Mouse (Mus musculus) macrophage (primary cell): ENCODE measurements around the gene Chrne. TPM values are rescaled to one million over a fixed set of nuclear protein-coding genes. Genes with fewer than 3 reads are reported as not detected.

Source experiments
- H3K27ac ChIP-seq: fragments of 350-480 bp; formaldehyde crosslinking; 2 replicates; pipeline ENCODE4 v1.9.0; 2021
- H3K36me3 ChIP-seq: fragments of 350-480 bp; formaldehyde crosslinking; 2 replicates; pipeline ENCODE4 v1.9.0; 2021; ENCODE audit errors: inconsistent target
- H3K4me3 ChIP-seq: fragments of 350-480 bp; formaldehyde crosslinking; 2 replicates; pipeline ENCODE4 v1.9.0; 2021; ENCODE audit errors: inconsistent target
- H3K79me2 ChIP-seq: fragments of 350-480 bp; formaldehyde crosslinking; 2 replicates; pipeline ENCODE4 v1.9.0; 2021; ENCODE audit errors: inconsistent target
- WGBS: methylation state at CpG from one replicate; pipeline ENCODE4 v1.1.7; 2026; ENCODE audit warnings: inconsistent platforms; ENCODE audit not compliant: missing documents; 5-methylcytosine and 5-hydroxymethylcytosine counted together
- polyA plus RNA-seq: library from polyadenylated mRNA; stranded (reverse); fragments of 250-400 nt; gene quantifications from 3 replicates; pipeline ENCODE4 v1.2.4, GENCODE M21; 2018; ENCODE audit warnings: inconsistent platforms

The Chrne gene
- polyA plus RNA-seq, 1 experiment from 2014 or later = not detected

DNA sequence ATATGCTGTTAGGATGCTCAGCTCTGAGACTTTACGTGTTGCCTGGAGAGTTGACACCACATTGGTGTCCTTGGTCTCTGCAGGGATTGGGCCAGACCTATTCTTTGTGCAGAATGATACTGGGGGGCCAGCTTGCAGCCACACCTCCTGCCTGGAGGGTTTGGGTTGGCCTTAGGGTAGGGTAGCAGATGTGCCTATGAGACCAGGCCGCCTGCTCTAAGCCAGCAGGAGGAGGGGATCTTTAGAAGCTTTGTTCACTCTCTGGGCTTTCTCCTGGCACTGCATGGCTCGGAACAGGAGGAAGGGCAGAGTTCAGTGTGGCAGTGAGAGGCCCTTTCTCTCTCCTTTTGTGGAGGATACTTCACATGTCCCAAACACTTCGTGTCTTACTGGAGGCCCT lies 22.9 kb downstream of the Chrne start:
- peaks cover 40% of the 10 kb centered on the region; the same call in 1 of the 2 replicates for H3K79me2 ChIP-seq
- WGBS = 86% methylated on average over 4 of the region's 4 CpGs
- H3K4me3 ChIP-seq = no peak overlapping the region
- peaks cover 7% of the 10 kb centered on the region; the same call in 1 of the 2 replicates for H3K36me3 ChIP-seq
- H3K27ac ChIP-seq = peak overlapping the region; percentile 89

DNA sequence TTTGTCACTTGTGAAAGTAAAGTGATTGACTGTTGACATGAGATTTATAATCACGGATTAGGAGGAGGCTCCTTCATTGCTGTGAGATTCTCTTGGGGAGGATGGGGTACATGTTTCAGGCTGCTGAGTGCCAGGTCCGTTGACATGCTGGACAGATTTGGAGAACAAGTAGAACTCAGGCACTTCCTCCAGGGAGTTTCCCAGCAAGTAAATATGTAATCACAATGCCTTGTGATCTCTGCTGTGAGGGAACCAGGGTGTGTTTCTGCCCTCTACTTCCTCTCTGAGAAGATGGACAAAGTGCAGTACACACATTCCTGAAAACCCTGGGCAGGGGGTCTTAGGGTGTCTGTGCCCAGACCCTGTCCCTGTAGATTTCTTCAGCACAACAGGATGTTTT lies 23.4 kb downstream of the Chrne start:
- H3K79me2 ChIP-seq = peaks cover 45% of the 10 kb centered on the region; the same call in 1 of the 2 replicates
- peaks cover 7% of the 10 kb centered on the region; the same call in 1 of the 2 replicates for H3K36me3 ChIP-seq
- 0% methylated on average over 1 of the region's 2 CpGs for WGBS
- no peak overlapping the region for H3K4me3 ChIP-seq
- peak overlapping the region; percentile 89 for H3K27ac ChIP-seq

DNA sequence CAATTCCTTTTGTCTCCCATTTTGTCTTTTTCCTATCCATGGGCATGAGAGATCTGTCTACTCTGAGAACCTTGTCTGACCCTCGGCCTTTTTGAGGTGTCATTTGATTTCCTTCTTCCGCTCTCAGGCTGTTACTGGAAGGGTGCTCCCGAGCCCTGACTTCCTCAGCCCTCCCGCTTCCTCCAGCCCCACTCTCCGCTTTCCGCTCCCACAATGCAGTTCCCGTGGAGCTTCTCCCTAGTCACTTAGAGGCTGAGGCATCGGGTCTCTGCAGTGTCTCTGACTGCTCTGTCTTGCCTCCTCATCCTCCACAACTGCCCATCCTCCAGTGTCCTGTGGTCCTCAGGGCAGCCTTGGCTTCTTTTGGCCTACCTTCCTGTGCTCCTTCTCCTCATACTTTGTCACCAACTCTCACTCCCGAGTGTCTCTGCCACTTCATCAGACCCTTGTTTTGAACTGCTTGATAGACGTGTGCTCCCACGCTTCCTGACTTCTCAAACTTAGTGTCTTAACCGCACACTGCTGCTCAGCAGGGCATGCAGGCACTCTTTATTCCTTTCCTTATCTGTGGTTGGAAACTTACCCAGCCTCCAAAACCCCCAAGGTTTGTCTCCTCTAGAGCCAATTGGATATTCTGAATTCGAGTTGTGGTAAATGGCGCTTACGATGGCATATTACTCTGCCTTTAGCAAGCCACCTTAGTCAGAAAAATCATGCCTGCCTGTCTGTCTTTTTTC lies 24.6 kb downstream of the Chrne start:
- Histone ChIP-seq H3K27ac (peak overlapping the region; percentile 89), H3K79me2 (peaks cover 57% of the 10 kb centered on the region; the same call in 1 of the 2 replicates), H3K4me3 (no peak overlapping the region), H3K36me3 (peaks cover 6% of the 10 kb centered on the region; the same call in 1 of the 2 replicates)
- 80% methylated on average over 14 of the region's 15 CpGs for WGBS

DNA sequence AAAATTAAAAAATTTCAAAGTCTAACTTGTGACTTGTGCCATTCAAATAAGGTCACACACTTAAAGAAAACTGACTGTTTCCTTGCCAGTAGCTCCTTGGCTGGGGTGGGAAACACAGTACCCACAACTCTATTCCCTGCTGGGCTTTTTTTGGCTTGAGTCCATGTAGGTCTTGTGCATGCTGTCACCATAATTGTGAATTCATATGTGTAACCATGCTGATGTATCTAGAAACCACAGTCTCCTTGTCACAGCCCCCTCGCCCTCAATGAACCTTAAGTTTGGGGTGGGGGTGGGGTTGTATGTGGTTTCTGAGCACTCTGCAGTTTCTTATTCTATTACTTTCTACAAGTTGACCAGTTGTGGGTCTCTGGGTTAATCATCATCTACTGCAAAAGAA lies 27.3 kb downstream of the Chrne start:
- no peak overlapping the region for H3K4me3 ChIP-seq
- no peaks in the 10 kb centered on the region for H3K36me3 ChIP-seq
- H3K27ac ChIP-seq = no peak overlapping the region
- WGBS = 100% methylated on average over 1 of the region's 1 CpGs
- peaks cover 77% of the 10 kb centered on the region; the same call in 1 of the 2 replicates for H3K79me2 ChIP-seq

DNA sequence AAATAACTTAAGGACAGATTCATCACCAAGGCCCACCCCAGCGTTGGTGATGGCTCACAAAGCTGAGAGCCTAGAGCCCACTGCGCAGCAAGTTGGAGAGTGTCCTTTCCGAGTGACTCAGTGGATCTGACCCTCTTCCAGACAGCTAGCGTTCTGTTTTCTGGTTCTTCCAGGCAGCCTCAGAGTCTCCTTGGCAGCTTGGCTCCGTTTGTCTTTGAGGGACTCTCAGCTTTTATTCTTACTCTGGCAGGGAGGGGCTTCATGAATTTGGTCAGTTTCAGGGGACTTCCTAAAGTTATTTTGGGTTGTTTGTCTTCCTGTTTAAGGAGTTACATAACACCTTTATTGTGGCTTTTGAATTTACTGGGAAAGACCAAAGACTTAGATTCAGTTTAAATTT lies 32.1 kb downstream of the Chrne start:
- H3K4me3 ChIP-seq = no peak overlapping the region
- H3K79me2 ChIP-seq = peaks cover 93% of the 10 kb centered on the region; the same call in 1 of the 2 replicates
- WGBS = 37% methylated on average over 5 of the region's 5 CpGs
- no peaks in the 10 kb centered on the region for H3K36me3 ChIP-seq
- 0 out of 2 replicates have a peak overlapping the region, but pooled peaks have one; percentile 15 for H3K27ac ChIP-seq

DNA sequence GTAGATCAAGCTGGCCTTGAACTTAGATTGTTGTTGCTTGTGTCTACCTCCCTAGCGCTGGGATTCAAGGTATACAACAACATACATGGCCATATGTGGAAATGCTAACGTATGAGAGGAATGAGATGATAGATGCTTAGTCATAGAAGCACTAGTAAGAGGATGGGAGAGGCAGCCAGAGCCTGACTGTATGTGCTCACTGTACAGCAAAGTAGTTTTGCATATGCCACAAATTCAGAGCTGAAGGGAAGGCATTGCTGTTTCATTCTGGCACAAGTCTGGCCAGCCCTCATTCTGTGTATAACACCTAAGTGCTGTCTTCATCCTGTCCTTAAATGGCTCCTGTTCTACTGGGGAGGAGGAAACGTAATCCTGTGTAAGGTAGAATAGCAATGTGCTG lies 32.8 kb downstream of the Chrne start:
- Histone ChIP-seq H3K4me3 (no peak overlapping the region), H3K36me3 (no peaks in the 10 kb centered on the region), H3K79me2 (peaks cover 93% of the 10 kb centered on the region; the same call in 1 of the 2 replicates), H3K27ac (no peak overlapping the region)
- 52% methylated on average over 3 of the region's 3 CpGs for WGBS

DNA sequence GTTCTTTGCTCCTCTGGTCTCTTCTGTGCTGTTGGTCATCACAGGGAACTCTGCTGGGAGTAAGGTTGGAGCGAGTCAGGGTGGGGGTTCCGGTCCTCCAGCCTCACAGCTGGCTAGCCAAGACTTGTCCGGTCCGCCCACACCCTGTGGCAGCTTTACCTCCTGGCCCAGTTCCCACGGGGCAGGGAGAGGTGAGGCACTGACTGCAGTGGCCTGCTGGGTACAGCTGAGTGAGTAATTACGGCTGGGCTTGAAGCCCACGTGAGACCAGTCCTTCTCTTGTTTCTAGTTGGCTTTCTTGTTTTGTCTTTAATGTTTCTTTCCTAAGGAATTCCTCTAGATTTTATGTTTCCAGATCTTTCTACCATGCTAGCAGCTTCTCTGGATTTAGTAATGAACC lies 33.6 kb downstream of the Chrne start:
- Histone ChIP-seq H3K4me3 (no peak overlapping the region), H3K79me2 (peaks cover 92% of the 10 kb centered on the region; the same call in 1 of the 2 replicates), H3K27ac (no peak overlapping the region), H3K36me3 (no peaks in the 10 kb centered on the region)
- 67% methylated on average over 7 of the region's 7 CpGs for WGBS

DNA sequence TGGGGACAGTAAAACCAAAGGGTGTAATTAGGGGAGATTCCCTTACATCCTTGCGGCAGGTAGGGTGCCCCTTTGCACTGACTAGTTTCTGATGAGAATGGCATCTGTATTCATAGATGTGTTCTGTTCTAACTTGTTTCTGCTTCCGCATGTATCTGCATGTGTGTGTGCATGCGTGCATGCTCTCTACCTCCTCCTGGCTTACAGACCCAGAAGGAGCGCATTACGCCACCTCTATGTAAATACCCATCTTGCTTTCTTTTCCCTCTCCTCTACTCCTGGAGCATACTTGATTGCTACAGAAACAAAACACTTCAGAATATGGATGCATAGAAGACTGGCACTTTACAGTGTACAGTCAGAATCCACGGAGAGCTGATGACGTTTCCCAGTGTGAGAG lies 35.2 kb downstream of the Chrne start:
- no peak overlapping the region for H3K4me3 ChIP-seq
- peaks cover 90% of the 10 kb centered on the region; the same call in 1 of the 2 replicates for H3K79me2 ChIP-seq
- no peaks in the 10 kb centered on the region for H3K36me3 ChIP-seq
- H3K27ac ChIP-seq = peak overlapping the region; percentile 60
- WGBS = 95% methylated on average over 7 of the region's 7 CpGs

DNA sequence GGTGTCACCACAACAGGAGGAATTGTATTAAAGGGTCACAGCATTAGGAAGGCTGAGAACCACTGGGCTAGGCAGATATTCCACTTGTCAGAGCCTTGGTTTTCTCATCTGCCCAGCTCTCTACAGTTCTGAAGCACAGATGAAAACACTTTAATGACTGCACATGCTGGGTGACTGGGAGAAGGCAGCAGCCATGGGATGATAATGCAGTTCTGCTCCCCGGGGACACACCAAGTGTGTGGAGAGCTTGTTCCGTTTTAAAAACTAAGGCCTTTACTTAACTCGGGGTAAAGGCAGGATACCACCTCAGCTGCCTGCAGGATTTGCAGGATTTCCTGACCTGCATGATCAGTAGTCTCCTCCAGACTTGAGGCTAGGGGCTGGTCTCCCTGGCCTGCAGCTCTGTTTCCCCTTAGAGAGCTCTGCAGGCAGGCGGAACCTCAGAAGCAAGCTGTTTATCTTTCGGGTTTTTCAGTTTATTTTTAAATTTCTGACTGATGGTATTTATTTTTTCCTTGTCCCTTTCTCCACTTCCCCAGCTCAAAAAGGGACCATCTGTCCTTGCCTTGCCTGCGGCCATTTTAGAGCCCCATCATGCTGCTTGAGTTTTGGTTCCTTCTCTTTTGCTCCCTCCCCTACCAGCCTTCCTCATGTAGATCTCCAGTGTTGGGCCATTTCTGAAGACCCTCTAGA lies 35.8 kb downstream of the Chrne start:
- Histone ChIP-seq H3K79me2 (peaks cover 90% of the 10 kb centered on the region; the same call in 1 of the 2 replicates), H3K4me3 (no peak overlapping the region), H3K36me3 (no peaks in the 10 kb centered on the region), H3K27ac (peak overlapping the region; percentile 60)
- WGBS = 28% methylated on average over 6 of the region's 6 CpGs

DNA sequence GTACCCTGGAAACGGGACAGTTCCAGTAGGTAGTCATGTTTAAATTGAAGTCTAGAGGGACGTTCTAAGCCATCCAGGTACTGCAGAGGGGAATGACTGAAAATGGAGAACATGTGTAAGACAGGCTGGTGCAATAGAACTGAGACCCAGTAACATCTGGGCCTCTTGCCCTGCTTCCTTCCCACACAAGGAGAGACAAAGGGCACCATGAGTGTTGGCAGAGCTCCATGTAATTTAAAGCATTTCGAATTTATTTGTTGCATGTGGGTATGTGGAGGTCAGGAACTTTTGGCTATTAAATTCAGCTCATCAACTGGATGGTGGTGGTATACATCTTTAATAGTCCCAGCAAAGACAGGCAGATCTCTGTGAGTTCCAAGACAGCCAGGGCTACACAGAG lies 36.8 kb downstream of the Chrne start:
- no peaks in the 10 kb centered on the region for H3K36me3 ChIP-seq
- no peak overlapping the region for H3K4me3 ChIP-seq
- H3K27ac ChIP-seq = no peak overlapping the region; the same call in 1 of the 2 replicates
- WGBS = 38% methylated on average over 3 of the region's 3 CpGs
- peaks cover 90% of the 10 kb centered on the region for H3K79me2 ChIP-seq

DNA sequence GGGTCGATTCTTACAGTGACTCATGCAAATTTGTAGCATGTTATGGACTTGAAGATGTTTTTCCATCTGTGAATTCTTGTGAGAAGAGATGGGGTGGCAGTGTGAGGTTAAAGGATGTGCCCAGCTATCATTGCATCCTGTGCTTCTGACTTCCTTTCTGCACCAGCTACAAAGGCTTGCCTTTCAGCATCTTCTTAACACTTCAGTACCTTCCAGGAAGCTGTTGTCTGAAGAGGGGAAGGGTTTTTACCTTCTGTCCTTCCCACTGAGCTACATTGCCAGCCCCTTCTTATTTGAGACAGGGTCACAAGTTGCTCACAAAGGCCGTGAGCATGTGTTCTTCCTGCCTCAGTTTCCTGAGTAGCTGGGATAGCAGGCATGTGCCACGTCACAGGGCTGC lies 38.1 kb downstream of the Chrne start:
- Histone ChIP-seq H3K36me3 (no peaks in the 10 kb centered on the region), H3K27ac (no peak overlapping the region), H3K4me3 (no peak overlapping the region), H3K79me2 (peaks cover 90% of the 10 kb centered on the region)
- WGBS = 48% methylated on average over 3 of the region's 3 CpGs

DNA sequence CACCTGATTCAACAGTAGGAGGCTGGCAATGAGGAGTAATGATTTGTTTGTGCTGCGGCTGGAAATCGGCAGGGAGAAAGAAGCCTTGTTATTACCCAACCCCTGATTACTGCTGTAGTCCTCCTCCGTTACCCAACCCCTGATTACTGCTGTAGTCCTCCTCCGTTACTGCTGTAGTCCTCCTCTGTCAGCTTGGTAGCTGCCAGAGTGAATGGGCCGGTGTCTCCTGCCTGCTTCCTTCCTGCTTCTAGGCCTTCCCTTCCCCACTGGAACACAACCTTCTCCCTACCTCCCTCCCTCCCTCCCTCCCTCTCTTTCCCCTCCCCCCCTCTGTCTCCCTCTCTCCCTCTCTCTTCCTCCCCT lies 38.7 kb downstream of the Chrne start:
- H3K27ac ChIP-seq = peak overlapping the region; percentile 31
- WGBS = 42% methylated on average over 4 of the region's 5 CpGs
- no peaks in the 10 kb centered on the region for H3K36me3 ChIP-seq
- no peak overlapping the region for H3K4me3 ChIP-seq
- H3K79me2 ChIP-seq = peaks cover 90% of the 10 kb centered on the region

DNA sequence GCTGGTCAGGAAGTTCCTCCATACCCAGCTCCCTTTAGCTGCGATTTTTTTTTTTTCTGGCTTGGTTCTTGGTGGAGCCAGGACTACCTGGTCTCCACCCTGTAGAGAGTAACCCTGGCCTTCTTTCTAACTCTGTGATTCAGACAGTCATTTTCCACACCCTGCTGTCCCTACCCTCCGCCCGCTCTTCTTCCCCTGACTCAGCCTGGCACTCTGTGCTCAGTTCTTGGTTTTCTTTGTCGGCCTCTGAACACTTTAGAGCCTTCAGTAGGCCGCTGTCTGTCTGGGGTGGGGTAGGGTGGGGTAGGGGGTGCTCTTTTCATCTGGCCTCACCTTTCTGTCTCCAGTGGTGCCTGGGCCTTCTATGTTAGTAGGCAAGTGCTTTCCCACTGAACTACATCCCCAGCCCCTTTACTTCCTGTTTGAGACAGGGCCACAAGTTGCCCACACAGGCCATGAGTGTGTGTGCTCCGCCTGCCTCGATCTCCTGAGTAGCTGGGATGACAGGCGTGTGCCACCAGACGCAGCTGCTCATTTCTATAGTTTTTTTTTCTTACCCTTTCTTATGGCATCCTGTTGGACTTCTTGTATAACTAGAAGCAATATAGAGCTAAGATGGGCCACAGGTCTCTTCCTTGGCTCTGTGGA lies 39.2 kb downstream of the Chrne start:
- 41% methylated on average over 9 of the region's 9 CpGs for WGBS
- Histone ChIP-seq H3K36me3 (no peaks in the 10 kb centered on the region), H3K79me2 (peaks cover 90% of the 10 kb centered on the region), H3K4me3 (no peak overlapping the region), H3K27ac (peak overlapping the region; percentile 31)

DNA sequence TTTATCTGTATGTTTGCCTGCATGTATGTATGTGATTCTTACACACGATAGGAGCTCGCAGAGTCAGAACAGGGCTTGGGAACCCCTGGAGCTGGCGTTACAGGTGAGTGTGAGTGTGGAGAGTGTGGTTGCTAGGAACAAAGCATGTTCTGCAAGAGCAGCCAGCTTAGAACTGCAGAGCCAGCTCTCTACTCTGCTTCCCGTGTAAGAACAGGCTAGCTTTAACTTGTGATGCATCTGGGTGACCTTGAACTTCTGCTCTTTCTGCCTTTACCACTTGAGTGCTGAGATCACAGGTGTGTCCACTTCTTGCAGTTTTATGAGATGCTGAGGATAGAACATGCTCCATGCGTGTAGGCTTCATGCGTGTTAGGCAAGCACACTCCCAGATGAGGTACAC lies 40.1 kb downstream of the Chrne start:
- no peak overlapping the region for H3K27ac ChIP-seq

DNA sequence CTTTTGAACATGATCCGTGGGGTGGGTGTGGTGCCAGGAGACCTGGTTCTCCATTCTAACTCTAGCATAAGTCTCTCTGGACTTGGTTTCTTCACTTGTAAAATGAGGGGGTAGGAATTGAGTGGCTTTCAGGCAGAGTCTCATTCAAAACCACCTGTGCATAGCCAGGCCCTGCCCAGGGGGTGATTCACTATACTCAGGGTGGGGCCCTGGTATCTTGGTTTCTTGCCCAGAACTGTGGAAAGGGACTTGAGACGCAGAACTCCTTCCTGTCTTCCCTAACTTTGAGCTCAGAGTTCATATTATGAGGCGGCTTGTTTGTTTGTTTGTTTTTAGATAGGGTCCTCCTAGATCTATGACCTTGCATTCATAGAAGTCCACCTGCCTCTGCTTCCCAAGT lies 41.8 kb downstream of the Chrne start:
- no peaks in the 10 kb centered on the region for H3K36me3 ChIP-seq

More for the DNA sequence above, 40.1 kb downstream of the Chrne start:
- H3K36me3 ChIP-seq = no peaks in the 10 kb centered on the region
- peaks cover 90% of the 10 kb centered on the region for H3K79me2 ChIP-seq
- H3K4me3 ChIP-seq = no peak overlapping the region
- WGBS = 93% methylated on average over 6 of the region's 6 CpGs

More for the DNA sequence above, 41.8 kb downstream of the Chrne start:
- no peak overlapping the region for H3K4me3 ChIP-seq
- H3K79me2 ChIP-seq = peaks cover 96% of the 10 kb centered on the region
- WGBS = 93% methylated on average over 3 of the region's 3 CpGs
- no peak overlapping the region for H3K27ac ChIP-seq
